Mouse (Mus musculus): ENCODE results near the gene Kremen2. TPM values are rescaled to one million over a fixed set of nuclear protein-coding genes. Genes with fewer than 3 reads are reported as not detected.
A peak's percentile ranks its signal among the peaks of the same experiment; 100 is the strongest.

Kremen2 gene
- total and polyA plus RNA-seq, 2 experiments, result 0.06 TPM; not detected in 1

DNA sequence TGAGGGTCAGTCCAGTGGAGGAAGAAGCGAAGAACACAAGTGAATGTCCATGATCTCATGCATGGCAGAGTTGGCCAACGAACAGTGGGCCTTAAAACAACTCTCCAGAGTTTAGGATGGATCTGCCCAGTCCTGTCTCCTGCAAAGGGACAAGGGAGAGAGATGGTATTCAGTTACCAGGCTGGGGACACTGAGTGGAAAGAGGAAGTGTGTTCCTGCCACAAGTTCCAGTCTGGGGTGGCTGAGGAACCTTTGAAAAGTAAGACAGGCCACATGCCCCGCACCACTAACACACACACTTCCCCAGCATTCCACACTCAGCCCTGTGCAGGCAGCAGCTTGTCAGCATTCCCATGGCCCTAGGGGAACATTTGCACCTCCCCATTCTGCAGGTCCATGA lies 1.1 kb upstream of the Kremen2 start:
- DNase-seq (ENCODE audit: extremely low read depth, low read depth, low spot score), result no peak
- Histone ChIP-seq H3K36me3 (ENCODE audit: control insufficient read depth, insufficient read depth, low read length) (no peaks in the 10 kb centered on the region), H3K27me3 (ENCODE audit: control insufficient read depth, insufficient read depth, low read length) (peaks cover 31% of the 10 kb centered on the region), H3K27ac (replicated peaks; ENCODE audit: insufficient read depth, low read depth, low read length) (no peak overlapping the region), H3K4me1 (ENCODE audit: control insufficient read depth, insufficient read depth, low read length) (no peaks in the 10 kb centered on the region), H3K4me3 (ENCODE audit: insufficient read depth, low read depth, low read length) (no peak overlapping the region), H3K79me2 (ENCODE audit: control insufficient read depth, insufficient read depth, low read length) (no peaks in the 10 kb centered on the region), H3K9ac (ENCODE audit: low read depth, low read length) (no peak overlapping the region)
- TF ChIP-seq CTCF (IDR thresholded peaks at IDR 0.05; ENCODE audit: low read depth, low read length) (no peak), POLR2A (IDR thresholded peaks at IDR 0.05; ENCODE audit: extremely low read depth, insufficient read depth, low read length) (no peak)
- 83% methylated on average over 3 of the region's 3 CpGs for WGBS

DNA sequence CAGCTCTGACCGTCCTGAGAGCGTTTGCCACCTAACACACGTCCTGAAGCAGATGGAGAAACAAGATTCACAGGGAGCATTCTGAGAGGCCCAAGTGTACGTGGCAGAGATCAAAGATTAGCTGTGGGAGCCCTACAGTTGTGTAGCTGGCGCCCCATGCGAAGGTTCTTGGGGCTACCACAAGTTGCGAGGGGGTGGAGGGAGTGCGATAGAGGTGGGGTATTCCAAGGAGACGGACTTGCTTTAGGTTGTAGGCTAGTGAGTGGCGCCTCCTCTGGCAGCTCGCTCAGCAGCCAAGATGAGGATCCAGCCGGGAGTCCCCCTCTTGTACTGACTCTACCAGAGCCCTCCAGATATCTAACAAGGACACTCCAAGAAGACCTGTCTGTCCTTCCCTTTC lies 678 bp upstream of the Kremen2 start:
- Histone ChIP-seq H3K4me3 (ENCODE audit: insufficient read depth, low read depth, low read length) (no peak overlapping the region), H3K79me2 (ENCODE audit: control insufficient read depth, insufficient read depth, low read length) (no peaks in the 10 kb centered on the region), H3K27ac (replicated peaks; ENCODE audit: insufficient read depth, low read depth, low read length) (no peak overlapping the region), H3K4me1 (ENCODE audit: control insufficient read depth, insufficient read depth, low read length) (no peaks in the 10 kb centered on the region), H3K27me3 (ENCODE audit: control insufficient read depth, insufficient read depth, low read length) (peaks cover 34% of the 10 kb centered on the region), H3K9ac (ENCODE audit: low read depth, low read length) (no peak overlapping the region), H3K36me3 (ENCODE audit: control insufficient read depth, insufficient read depth, low read length) (no peaks in the 10 kb centered on the region)
- no peak for TF ChIP-seq POLR2A (IDR thresholded peaks at IDR 0.05; ENCODE audit: extremely low read depth, insufficient read depth, low read length)
- TF ChIP-seq CTCF (IDR thresholded peaks at IDR 0.05; ENCODE audit: low read depth, low read length), result no peak
- 29% methylated on average over 12 of the region's 12 CpGs for WGBS
- DNase-seq (ENCODE audit: extremely low read depth, low read depth, low spot score), result no peak

DNA sequence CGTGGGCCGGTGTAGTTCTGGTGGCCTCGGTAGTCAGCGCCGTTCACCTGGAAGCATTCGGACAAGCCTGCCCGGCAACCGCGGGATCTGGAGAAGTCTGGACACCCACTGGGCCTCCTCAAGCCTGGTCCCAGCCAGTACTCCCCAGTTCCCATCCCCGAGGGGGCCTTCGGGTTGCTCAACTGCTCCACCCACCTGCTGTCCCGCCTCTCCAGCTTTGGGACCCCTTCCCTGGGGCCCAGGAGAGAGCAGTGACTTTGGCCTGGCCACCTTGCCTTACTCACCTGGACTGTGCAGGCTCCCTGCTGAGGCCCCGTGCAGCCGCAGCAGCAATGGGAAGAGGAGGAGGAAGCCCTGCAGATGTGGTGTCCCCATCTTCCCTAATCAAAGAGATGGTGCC lies 982 bp downstream of the Kremen2 start:
- Histone ChIP-seq H3K9ac (ENCODE audit: low read depth, low read length) (no peak overlapping the region), H3K4me3 (ENCODE audit: insufficient read depth, low read depth, low read length) (no peak overlapping the region), H3K79me2 (ENCODE audit: control insufficient read depth, insufficient read depth, low read length) (no peaks in the 10 kb centered on the region), H3K27ac (replicated peaks; ENCODE audit: insufficient read depth, low read depth, low read length) (no peak overlapping the region), H3K4me1 (ENCODE audit: control insufficient read depth, insufficient read depth, low read length) (peaks cover under 1% of the 10 kb centered on the region; the same call in 1 of the 2 replicates), H3K27me3 (ENCODE audit: control insufficient read depth, insufficient read depth, low read length) (peaks cover 35% of the 10 kb centered on the region), H3K36me3 (ENCODE audit: control insufficient read depth, insufficient read depth, low read length) (no peaks in the 10 kb centered on the region)
- no peak for DNase-seq (ENCODE audit: extremely low read depth, low read depth, low spot score)
- TF ChIP-seq POLR2A (IDR thresholded peaks at IDR 0.05; ENCODE audit: extremely low read depth, insufficient read depth, low read length), result no peak
- TF ChIP-seq CTCF (IDR thresholded peaks at IDR 0.05; ENCODE audit: low read depth, low read length), result no peak
- 19% methylated on average over 14 of the region's 14 CpGs for WGBS

DNA sequence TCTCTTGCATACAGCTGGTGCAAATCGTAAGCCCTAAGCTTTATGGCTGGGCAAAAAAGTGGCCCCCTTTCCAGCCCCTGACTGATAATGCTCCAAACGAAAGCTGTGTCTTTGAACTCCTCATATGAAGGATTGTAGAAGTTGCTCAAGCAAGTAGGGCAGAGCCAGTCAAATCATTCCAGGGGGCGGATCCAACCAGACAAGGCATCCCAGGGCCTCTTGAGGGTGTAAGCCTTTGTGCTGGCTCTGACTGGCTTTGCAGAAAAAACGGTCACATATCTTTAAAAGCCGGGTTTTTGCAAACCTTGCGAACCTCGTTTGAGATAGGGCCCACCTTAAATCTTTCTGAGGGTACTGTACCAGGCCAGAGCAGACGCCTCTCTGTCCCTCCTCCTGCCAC lies 1.6 kb downstream of the Kremen2 start:
- DNase-seq (ENCODE audit: extremely low read depth, low read depth, low spot score), result no peak
- peaks cover 35% of the 10 kb centered on the region for H3K27me3 ChIP-seq (ENCODE audit: control insufficient read depth, insufficient read depth, low read length)
- no peaks in the 10 kb centered on the region for H3K79me2 ChIP-seq (ENCODE audit: control insufficient read depth, insufficient read depth, low read length)
- H3K27ac ChIP-seq (replicated peaks; ENCODE audit: insufficient read depth, low read depth, low read length), result no peak overlapping the region
- peaks cover 2% of the 10 kb centered on the region; the same call in 1 of the 2 replicates for H3K4me1 ChIP-seq (ENCODE audit: control insufficient read depth, insufficient read depth, low read length)
- H3K9ac ChIP-seq (ENCODE audit: low read depth, low read length), result no peak overlapping the region
- no peaks in the 10 kb centered on the region for H3K36me3 ChIP-seq (ENCODE audit: control insufficient read depth, insufficient read depth, low read length)
- TF ChIP-seq CTCF (IDR thresholded peaks at IDR 0.05; ENCODE audit: low read depth, low read length) (no peak), POLR2A (IDR thresholded peaks at IDR 0.05; ENCODE audit: extremely low read depth, insufficient read depth, low read length) (no peak)
- WGBS, result 70% methylated on average over 8 of the region's 8 CpGs
- H3K4me3 ChIP-seq (ENCODE audit: insufficient read depth, low read depth, low read length), result no peak overlapping the region

DNA sequence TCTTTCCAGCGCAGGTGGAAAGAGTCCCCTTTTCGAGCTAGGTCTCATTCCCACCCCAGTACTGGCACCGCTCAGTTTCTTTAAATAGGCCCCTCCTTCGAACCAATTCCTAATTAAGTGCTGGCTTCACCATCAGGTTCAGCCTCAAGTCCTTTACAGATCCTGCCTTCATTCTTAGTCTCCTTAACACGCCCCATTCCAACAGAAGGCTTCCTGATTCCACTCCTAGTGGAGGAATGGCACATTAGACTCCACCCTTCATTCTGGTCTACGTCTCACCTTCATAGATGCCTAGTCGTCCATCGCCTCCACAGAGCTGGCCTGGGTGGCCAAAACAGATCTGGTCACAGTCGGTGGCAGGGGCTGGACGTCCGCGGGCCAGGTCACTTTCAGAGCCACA lies 2.7 kb downstream of the Kremen2 start:
- no peak overlapping the region for H3K9ac ChIP-seq (ENCODE audit: low read depth, low read length)
- H3K4me3 ChIP-seq (ENCODE audit: insufficient read depth, low read depth, low read length), result no peak overlapping the region
- no peaks in the 10 kb centered on the region for H3K79me2 ChIP-seq (ENCODE audit: control insufficient read depth, insufficient read depth, low read length)
- 75% methylated on average over 12 of the region's 12 CpGs for WGBS
- TF ChIP-seq CTCF (IDR thresholded peaks at IDR 0.05; ENCODE audit: low read depth, low read length), result no peak
- no peak for TF ChIP-seq POLR2A (IDR thresholded peaks at IDR 0.05; ENCODE audit: extremely low read depth, insufficient read depth, low read length)
- no peak overlapping the region for H3K27ac ChIP-seq (replicated peaks; ENCODE audit: insufficient read depth, low read depth, low read length)
- DNase-seq (ENCODE audit: extremely low read depth, low read depth, low spot score), result no peak
- no peaks in the 10 kb centered on the region for H3K36me3 ChIP-seq (ENCODE audit: control insufficient read depth, insufficient read depth, low read length)
- peaks cover 35% of the 10 kb centered on the region for H3K27me3 ChIP-seq (ENCODE audit: control insufficient read depth, insufficient read depth, low read length)
- peaks cover 2% of the 10 kb centered on the region; the same call in 1 of the 2 replicates for H3K4me1 ChIP-seq (ENCODE audit: control insufficient read depth, insufficient read depth, low read length)

DNA sequence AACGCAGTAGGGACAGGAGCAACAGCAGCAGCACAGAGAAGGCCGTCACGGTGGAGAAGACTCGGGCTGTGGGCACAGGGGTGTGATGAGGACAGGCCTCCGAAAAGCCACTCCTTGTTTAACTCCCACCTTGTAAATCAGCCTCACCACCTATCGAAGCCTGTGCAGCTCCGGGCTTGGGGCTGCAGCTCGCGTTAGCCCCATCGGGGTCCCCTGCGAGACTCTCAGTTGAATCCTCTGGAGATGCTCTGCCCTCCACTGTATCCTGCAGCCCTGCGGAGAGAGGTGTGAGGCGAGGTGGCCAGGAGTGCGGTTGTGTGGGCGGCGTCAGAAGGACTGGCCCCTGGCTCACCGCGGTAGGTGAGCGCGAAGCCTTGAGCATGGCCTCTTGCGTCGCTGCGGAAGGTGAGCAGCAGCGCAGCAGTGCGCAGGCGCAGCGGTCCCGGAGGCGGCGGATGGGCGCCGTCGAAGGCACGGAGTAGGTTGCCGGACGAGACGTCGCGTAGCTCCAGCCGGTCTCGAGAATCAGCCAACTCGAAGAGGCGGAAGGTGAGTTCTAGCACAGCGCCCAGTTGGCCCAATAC lies 3.3 kb downstream of the Kremen2 start:
- DNase-seq (ENCODE audit: extremely low read depth, low read depth, low spot score), result no peak
- Histone ChIP-seq H3K9ac (ENCODE audit: low read depth, low read length) (no peak overlapping the region), H3K36me3 (ENCODE audit: control insufficient read depth, insufficient read depth, low read length) (no peaks in the 10 kb centered on the region), H3K79me2 (ENCODE audit: control insufficient read depth, insufficient read depth, low read length) (no peaks in the 10 kb centered on the region), H3K27ac (replicated peaks; ENCODE audit: insufficient read depth, low read depth, low read length) (no peak overlapping the region), H3K27me3 (ENCODE audit: control insufficient read depth, insufficient read depth, low read length) (peaks cover 35% of the 10 kb centered on the region), H3K4me3 (ENCODE audit: insufficient read depth, low read depth, low read length) (peak overlapping the region; percentile 25; the same call in 1 of the 2 replicates), H3K4me1 (ENCODE audit: control insufficient read depth, insufficient read depth, low read length) (peaks cover 2% of the 10 kb centered on the region; the same call in 1 of the 2 replicates)
- TF ChIP-seq CTCF (IDR thresholded peaks at IDR 0.05; ENCODE audit: low read depth, low read length) (no peak), POLR2A (IDR thresholded peaks at IDR 0.05; ENCODE audit: extremely low read depth, insufficient read depth, low read length) (no peak)
- 12% methylated on average over 44 of the region's 44 CpGs for WGBS

Measured in liver, adult 2 months (tissue).